Mouse (Mus musculus) bone marrow, adult 2 months (tissue): Measurements from ENCODE around the gene Fnip2. TPM values are rescaled to one million over a fixed set of nuclear protein-coding genes. Genes with fewer than 3 reads are reported as not detected.
A peak's percentile ranks its signal among the peaks of the same experiment; 100 is the strongest.

Experiments used
- H3K27ac ChIP-seq: fragments of 200-500 bp; 2 replicates; pipeline ENCODE4 v1.5.1; 2012; ENCODE audit warnings: low read depth, mild to moderate bottlenecking, control low read depth, inconsistent platforms, low read length; ENCODE audit not compliant: control insufficient read depth, poor library complexity, insufficient read depth
- H3K4me1 ChIP-seq: fragments of 200-500 bp; 2 replicates; pipeline ENCODE4 v1.6.1; 2011; ENCODE audit warnings: low read length; ENCODE audit not compliant: control insufficient read depth, insufficient read depth
- H3K4me3 ChIP-seq: fragments of 200-500 bp; replicated peaks from 2 replicates; pipeline ENCODE3; 2011; ENCODE audit warnings: mild to moderate bottlenecking, low read depth, low read length, control low read depth; ENCODE audit not compliant: control insufficient read depth
- CTCF ChIP-seq: fragments of 200-500 bp; IDR thresholded peaks from 2 replicates; pipeline ENCODE4 v1.5.1; 2011; ENCODE audit warnings: low read length, control low read depth; ENCODE audit not compliant: control insufficient read depth, insufficient read depth
- POLR2A ChIP-seq: fragments of 200-500 bp; IDR thresholded peaks from 2 replicates; pipeline ENCODE4 v1.6.1; 2011; ENCODE audit warnings: low read depth, mild to moderate bottlenecking, control low read depth, low read length, borderline replicate concordance; ENCODE audit not compliant: control insufficient read depth
- WGBS: fragments of 180-500 bp; shearing (Covaris S2); methylation state at CpG from one replicate; pipeline ENCODE4 v1.1.7; 2018; 5-methylcytosine and 5-hydroxymethylcytosine counted together
- polyA plus RNA-seq: library from polyadenylated mRNA; stranded (reverse); fragments of >200 nt; gene quantifications from 2 replicates; pipeline ENCODE4 v1.2.4, GENCODE M21; 2011; ENCODE audit warnings: low replicate concordance; ENCODE audit not compliant: missing spikeins, insufficient read depth, insufficient read length

Fnip2 gene
- polyA plus RNA-seq, 1 experiment = 10.8 TPM

GRCm38 (mm10) chr3:79568629-79569350 is 1.2 kb upstream of the Fnip2 start:
- Histone ChIP-seq H3K4me1 (peaks cover 1% of the 10 kb centered on the region; the same call in 1 of the 2 replicates), H3K4me3 (no peak overlapping the region), H3K27ac (no peak overlapping the region)
- TF ChIP-seq CTCF (peak; percentile 22; the same call in 1 of the 2 replicates), POLR2A (no peak)
- 67% methylated on average over 16 of the region's 16 CpGs for WGBS

- TF ChIP-seq POLR2A = no peak
- TF ChIP-seq CTCF = no peak
- Histone ChIP-seq H3K4me3 (peak overlapping the region; percentile 95), H3K4me1 (peaks cover 2% of the 10 kb centered on the region; the same call in 1 of the 2 replicates), H3K27ac (peak overlapping the region; percentile 80)
- 6% methylated on average over 60 of the region's 60 CpGs for WGBS
Measured at GRCm38 (mm10) chr3:79566716-79567691, 592 bp downstream of the Fnip2 start.

GRCm38 (mm10) chr3:79564875-79565606 is 2.6 kb downstream of the Fnip2 start:
- Histone ChIP-seq H3K4me3 (no peak overlapping the region), H3K4me1 (peaks cover 3% of the 10 kb centered on the region; the same call in 1 of the 2 replicates), H3K27ac (no peak overlapping the region)
- no peak for TF ChIP-seq CTCF
- no peak for TF ChIP-seq POLR2A
- WGBS = 72% methylated on average over 10 of the region's 10 CpGs

- Histone ChIP-seq H3K27ac (no peak overlapping the region), H3K4me1 (peaks cover 3% of the 10 kb centered on the region; the same call in 1 of the 2 replicates), H3K4me3 (no peak overlapping the region)
- 80% methylated on average over 2 of the region's 2 CpGs for WGBS
- TF ChIP-seq POLR2A (no peak), CTCF (no peak)
Measured at GRCm38 (mm10) chr3:79563511-79563910, 4.1 kb downstream of the Fnip2 start.

GRCm38 (mm10) chr3:79561784-79562715 is 5.5 kb downstream of the Fnip2 start:
- no peak overlapping the region for H3K4me3 ChIP-seq
- TF ChIP-seq CTCF = no peak
- TF ChIP-seq POLR2A = no peak
- peaks cover 3% of the 10 kb centered on the region; the same call in 1 of the 2 replicates for H3K4me1 ChIP-seq
- WGBS = 73% methylated on average over 10 of the region's 10 CpGs
- H3K27ac ChIP-seq = no peak overlapping the region

- no peak overlapping the region for H3K27ac ChIP-seq
- no peak overlapping the region for H3K4me3 ChIP-seq
- H3K4me1 ChIP-seq = peaks cover 2% of the 10 kb centered on the region; the same call in 1 of the 2 replicates
Measured at GRCm38 (mm10) chr3:79560555-79560954, 7.0 kb downstream of the Fnip2 start.

DNA sequence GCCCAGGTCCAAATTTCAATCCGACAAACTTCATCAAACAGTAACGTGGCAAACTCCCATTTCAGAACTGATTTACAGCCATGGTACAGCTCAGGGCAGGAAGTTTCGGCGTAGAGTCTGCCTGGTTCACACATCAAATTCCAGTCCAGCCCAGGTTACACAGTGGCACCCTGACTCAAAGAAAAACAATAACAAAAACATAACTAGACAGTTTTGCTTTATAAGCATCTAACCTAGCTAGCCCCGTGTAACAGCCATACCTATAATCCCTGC is 7.9 kb downstream of the Fnip2 start:
- H3K27ac ChIP-seq = no peak overlapping the region
- no peak overlapping the region for H3K4me3 ChIP-seq
- TF ChIP-seq CTCF (no peak), POLR2A (no peak)
- H3K4me1 ChIP-seq = peaks cover 2% of the 10 kb centered on the region; the same call in 1 of the 2 replicates
- WGBS = 40% methylated on average over 5 of the region's 5 CpGs

More at GRCm38 (mm10) chr3:79560555-79560954, 7.0 kb downstream of the Fnip2 start:
- WGBS = 91% methylated on average over 6 of the region's 6 CpGs
- TF ChIP-seq POLR2A (no peak), CTCF (no peak)
